Mouse (Mus musculus): Measurements from ENCODE around the gene Aak1.

DNA sequence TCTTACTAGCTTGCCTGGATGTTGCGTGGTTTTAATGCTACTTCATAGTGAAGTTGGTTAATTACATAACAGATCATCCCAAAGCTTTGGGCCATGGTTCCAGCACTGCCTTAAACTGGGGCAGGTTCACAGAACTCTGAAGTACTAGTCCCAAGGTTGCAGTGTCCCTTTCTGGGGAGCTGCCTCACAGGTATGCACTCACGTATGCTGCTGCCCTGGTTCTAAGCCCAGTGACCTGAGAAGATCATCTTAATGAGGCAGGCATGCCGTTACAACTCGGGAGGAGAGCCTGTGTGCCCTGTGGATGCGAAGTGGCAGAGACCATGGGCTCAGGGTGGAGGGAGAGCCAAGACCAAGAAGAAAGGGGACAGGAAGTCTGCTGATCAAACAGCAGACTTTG, 29.4 kb upstream of the Aak1 start:
- no peak for TF ChIP-seq CTCF (conservative IDR thresholded peaks at IDR 0.05; ENCODE audit: low read length)
- TF ChIP-seq POU5F1 (IDR thresholded peaks at IDR 0.05; ENCODE audit: borderline replicate concordance, low read length): no peak

Measured in E14TG2a.4 (cell line).